Mouse (Mus musculus) brown adipose tissue, adult 24 weeks (tissue): ENCODE measurements around the gene Aldoc. TPM values are rescaled to one million over a fixed set of nuclear protein-coding genes. Genes with fewer than 3 reads are reported as not detected.

ENCODE experiments used
- H3K27ac ChIP-seq: fragments of 200-500 bp; replicated peaks from 2 replicates; pipeline ENCODE4 v1.5.1; 2012; ENCODE audit warnings: low read depth, mild to moderate bottlenecking, low read length
- H3K4me1 ChIP-seq: fragments of 200-500 bp; 2 replicates; pipeline ENCODE4 v1.6.1; 2012; ENCODE audit warnings: low read length, mixed read lengths; ENCODE audit not compliant: control insufficient read depth, insufficient read depth, insufficient read length
- H3K4me3 ChIP-seq: fragments of 200-500 bp; 2 replicates; pipeline ENCODE4 v1.5.1; 2012; ENCODE audit warnings: low read depth, mild to moderate bottlenecking, low read length, moderate library complexity; ENCODE audit not compliant: insufficient read depth
- polyA plus RNA-seq: library from polyadenylated mRNA; stranded (reverse); fragments of >200 nt; gene quantifications from 2 replicates; pipeline ENCODE4 v1.2.4, GENCODE M21; 2012; ENCODE audit not compliant: missing spikeins, insufficient read depth, insufficient read length

Aldoc gene
- polyA plus RNA-seq, 1 experiment, result 1.9 TPM

- Histone ChIP-seq H3K27ac (no peak overlapping the region), H3K4me1 (peaks cover 4% of the 10 kb centered on the region; the same call in 1 of the 2 replicates), H3K4me3 (no peak overlapping the region)
These were observed 514 bp upstream of the Aldoc start for GRCm38 (mm10) chr11:78322076-78322831.

GRCm38 (mm10) chr11:78324000-78324785 is 1.4 kb downstream of the Aldoc start:
- no peak overlapping the region for H3K4me3 ChIP-seq
- peaks cover 4% of the 10 kb centered on the region; the same call in 1 of the 2 replicates for H3K4me1 ChIP-seq
- H3K27ac ChIP-seq, result no peak overlapping the region

GRCm38 (mm10) chr11:78324965-78325364 is 2.2 kb downstream of the Aldoc start:
- peaks cover 4% of the 10 kb centered on the region; the same call in 1 of the 2 replicates for H3K4me1 ChIP-seq
- no peak overlapping the region for H3K4me3 ChIP-seq
- H3K27ac ChIP-seq, result no peak overlapping the region

- Histone ChIP-seq H3K4me1 (peaks cover 4% of the 10 kb centered on the region; the same call in 1 of the 2 replicates), H3K27ac (no peak overlapping the region), H3K4me3 (no peak overlapping the region)
These were observed 4.4 kb downstream of the Aldoc start for GRCm38 (mm10) chr11:78327215-78327614.

- H3K4me1 ChIP-seq, result peaks cover 3% of the 10 kb centered on the region; the same call in 1 of the 2 replicates
- H3K4me3 ChIP-seq, result peak within 1 kb of the TSS; percentile 97
- peak within 1 kb of the TSS; percentile 79 for H3K27ac ChIP-seq
These were observed 5.1 kb downstream of the Aldoc start, which contains the start of gene Pigs for GRCm38 (mm10) chr11:78327634-78328511. TSS of gene Pigs (plus strand) at chr11:78328415.

- Histone ChIP-seq H3K4me3 (peak overlapping the region; percentile 97), H3K4me1 (no peaks in the 10 kb centered on the region), H3K27ac (no peak overlapping the region)
These were observed 5.8 kb downstream of the Aldoc start for GRCm38 (mm10) chr11:78328512-78329056.

- no peaks in the 10 kb centered on the region for H3K4me1 ChIP-seq
- H3K27ac ChIP-seq, result no peak overlapping the region
- H3K4me3 ChIP-seq, result no peak overlapping the region
These were observed 9.9 kb downstream of the Aldoc start for GRCm38 (mm10) chr11:78332676-78333075.

- Histone ChIP-seq H3K4me3 (no peak overlapping the region), H3K4me1 (no peaks in the 10 kb centered on the region), H3K27ac (no peak overlapping the region)
These were observed 11.2 kb downstream of the Aldoc start for GRCm38 (mm10) chr11:78333992-78334391.

- H3K27ac ChIP-seq, result no peak overlapping the region
These were observed 14.3 kb downstream of the Aldoc start for GRCm38 (mm10) chr11:78337040-78337439.

GRCm38 (mm10) chr11:78341702-78342101 is 18.9 kb downstream of the Aldoc start:
- H3K27ac ChIP-seq, result no peak overlapping the region
- peaks cover 22% of the 10 kb centered on the region for H3K4me1 ChIP-seq
- H3K4me3 ChIP-seq, result no peak overlapping the region

More at GRCm38 (mm10) chr11:78337040-78337439, 14.3 kb downstream of the Aldoc start:
- no peaks in the 10 kb centered on the region for H3K4me1 ChIP-seq
- no peak overlapping the region for H3K4me3 ChIP-seq

GRCm38 (mm10) chr11:78343381-78344327 is 20.9 kb downstream of the Aldoc start, which contains the start of gene Unc119:
TSS of gene Unc119 (plus strand) at chr11:78343482.
- H3K4me1 ChIP-seq, result peaks cover 28% of the 10 kb centered on the region
- H3K27ac ChIP-seq, result peak within 1 kb of the TSS; percentile 33
- peak within 1 kb of the TSS; percentile 72 for H3K4me3 ChIP-seq

GRCm38 (mm10) chr11:78344328-78344889 is 21.6 kb downstream of the Aldoc start:
- Histone ChIP-seq H3K27ac (peak overlapping the region; percentile 66), H3K4me1 (peaks cover 28% of the 10 kb centered on the region), H3K4me3 (peak overlapping the region; percentile 72)
